Mouse (Mus musculus) adrenal gland, postnatal 10 days (tissue): ENCODE measurements around the gene Hbs1l. TPM values are rescaled to one million over a fixed set of nuclear protein-coding genes. Genes with fewer than 3 reads are reported as not detected.

Source experiments
- DNase-seq: peaks from one replicate; pipeline ENCODE4 v3.0.0; 2021; ENCODE audit warnings: mixed read lengths
- total RNA-seq, 2 experiments: library from RNA; stranded (reverse); gene quantifications; 2 replicates each; pipeline ENCODE4 v1.2.3; 2021

Gene Hbs1l
- total RNA-seq, 2 experiments from 2014 or later: 61.6 to 66.7 TPM

- DNase-seq: no peak
Observed at GRCm38 (mm10) chr10:21401259-21401658, 105.5 kb downstream of the Hbs1l start.

GRCm38 (mm10) chr10:21404822-21405221, 109.0 kb downstream of the Hbs1l start:
- no peak for DNase-seq

- DNase-seq: no peak
Observed at GRCm38 (mm10) chr10:21405707-21406534, 110.1 kb downstream of the Hbs1l start.

- DNase-seq: no peak
Observed at GRCm38 (mm10) chr10:21410711-21411110, 114.9 kb downstream of the Hbs1l start.

- no peak for DNase-seq
Observed at GRCm38 (mm10) chr10:21411621-21412205, 115.9 kb downstream of the Hbs1l start.

GRCm38 (mm10) chr10:21415031-21415430, 119.3 kb downstream of the Hbs1l start:
- no peak for DNase-seq

GRCm38 (mm10) chr10:21416184-21416583, 120.4 kb downstream of the Hbs1l start:
- DNase-seq: no peak

Other genes starting within 250 kb of the Hbs1l start
- 1 to 10 TPM; 2.3 to 2.4 TPM for gene Myb, start 135.0 kb upstream of the Hbs1l start, total RNA-seq
- 10 to 100 TPM; 14.3 to 27.5 TPM for gene Aldh8a1, start 81.3 kb downstream of the Hbs1l start, total RNA-seq